Mouse (Mus musculus) testis, adult 2 months (tissue): ENCODE results near the gene Akr7a5.

Source experiments
- CTCF ChIP-seq: fragments of 200-500 bp; IDR thresholded peaks from 2 replicates; pipeline ENCODE4 v1.5.1; 2012; ENCODE audit warnings: low read depth, mild to moderate bottlenecking, inconsistent platforms, low read length, moderate library complexity; ENCODE audit not compliant: control insufficient read depth, insufficient read depth, insufficient replicate concordance
- POLR2A ChIP-seq: fragments of 200-500 bp; IDR thresholded peaks from 2 replicates; pipeline ENCODE4 v1.6.1; 2012; ENCODE audit warnings: low read depth, mild to moderate bottlenecking, inconsistent platforms, low read length, moderate library complexity; ENCODE audit not compliant: control insufficient read depth

DNA sequence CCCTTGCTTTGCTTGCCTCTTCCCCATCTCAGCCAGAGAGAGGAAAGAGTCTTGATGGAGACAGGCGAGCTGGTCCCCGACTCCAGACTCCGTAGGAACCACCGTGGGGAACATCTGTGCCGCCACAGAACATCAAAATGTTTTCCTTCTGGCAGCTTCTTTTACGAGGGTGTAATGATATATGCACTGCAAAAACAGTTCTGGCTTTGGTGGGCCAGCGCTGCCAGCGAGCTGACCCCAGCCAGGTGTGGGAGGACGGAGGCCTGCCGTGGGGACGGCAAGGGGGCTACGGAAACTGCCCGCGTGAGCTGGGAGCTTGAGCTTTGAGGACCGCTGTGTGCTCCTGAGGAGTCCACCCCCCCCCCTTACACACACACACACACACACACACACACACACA lies 25.7 kb upstream of the Akr7a5 start:
- TF ChIP-seq CTCF: no peak
- TF ChIP-seq POLR2A: no peak
